Mouse (Mus musculus): Measurements from ENCODE around the gene Nhsl2. TPM values are rescaled to one million over a fixed set of nuclear protein-coding genes. Genes with fewer than 3 reads are reported as not detected.
"Not testable (repeated sequence)": the region's sequence is repeated elsewhere in the genome, so short reads cannot be mapped to it uniquely, and the experiment has no call there.

Nhsl2 gene
- polyA plus RNA-seq, 1 experiment from 2014 or later = 17.2 TPM

DNA sequence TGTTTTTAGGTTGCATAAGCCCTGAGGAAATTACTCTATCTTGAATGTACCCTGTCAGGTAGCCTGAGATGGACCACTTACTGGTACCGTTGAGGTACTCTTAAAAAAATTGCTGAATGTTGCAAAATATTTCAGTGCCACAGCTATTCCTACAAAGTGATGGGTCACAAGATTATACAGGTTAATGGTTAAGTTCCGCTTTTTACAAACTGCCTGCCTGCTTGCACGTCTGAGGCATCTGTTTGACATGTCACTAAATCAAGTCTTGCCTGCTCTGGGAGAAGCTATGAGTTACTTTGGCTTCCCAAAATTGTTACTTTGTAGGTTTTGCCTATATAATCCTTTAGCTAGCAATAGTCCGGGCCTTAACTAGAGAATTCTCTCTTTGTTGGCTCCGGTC lies 260.2 kb downstream of the Nhsl2 start:
- H3K9me3 ChIP-seq (replicated peaks; ENCODE audit: control insufficient read depth, low read length); H3K27ac ChIP-seq (ENCODE audit: low read depth, low read length); H3K4me2 ChIP-seq; H3K36me3 ChIP-seq (ENCODE audit: control insufficient read depth, insufficient read depth, low read length); ATAC-seq (replicated peaks; ENCODE audit: insufficient number of reproducible peaks, low FRiP score, low TSS enrichment); H3K9ac ChIP-seq (ENCODE audit: low read depth, low read length); H3K27me3 ChIP-seq (ENCODE audit: control insufficient read depth, insufficient read depth, low read length); H3K4me3 ChIP-seq (ENCODE audit: low read depth, low read length); H3K4me1 ChIP-seq (ENCODE audit: control insufficient read depth, insufficient read depth, low read length): not testable (repeated sequence)
- 66% methylated on average over 5 of the region's 5 CpGs for WGBS (ENCODE audit: insufficient replicate concordance)

DNA sequence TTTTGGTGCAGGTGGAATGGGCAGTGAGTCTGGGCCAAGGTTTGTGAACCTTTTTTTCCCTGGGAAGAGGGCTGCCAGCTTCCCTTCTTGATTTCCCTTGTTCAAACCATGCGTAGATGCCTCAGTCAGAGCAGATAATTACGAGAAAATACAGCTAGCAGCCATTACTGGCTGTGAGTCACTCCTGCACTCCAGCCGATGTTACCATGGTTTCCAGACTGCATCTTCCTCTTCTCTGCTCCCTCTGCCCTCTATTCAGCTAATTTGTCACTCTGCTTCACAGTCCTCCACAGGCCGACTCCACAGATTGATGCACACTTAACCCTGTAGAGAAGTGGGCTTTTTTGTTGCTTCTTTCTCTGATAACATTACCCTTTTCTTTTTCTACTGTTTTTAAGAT lies 266.5 kb downstream of the Nhsl2 start:
- 57% methylated on average over 4 of the region's 4 CpGs for WGBS (ENCODE audit: insufficient replicate concordance)
- Histone ChIP-seq H3K27ac (ENCODE audit: low read depth, low read length) (no peak overlapping the region), H3K27me3 (ENCODE audit: control insufficient read depth, insufficient read depth, low read length) (no peaks in the 10 kb centered on the region; the same call in 1 of the 2 replicates), H3K36me3 (ENCODE audit: control insufficient read depth, insufficient read depth, low read length) (no peaks in the 10 kb centered on the region), H3K4me2 (no peak overlapping the region), H3K4me1 (ENCODE audit: control insufficient read depth, insufficient read depth, low read length) (no peaks in the 10 kb centered on the region), H3K4me3 (ENCODE audit: low read depth, low read length) (no peak overlapping the region), H3K9me3 (replicated peaks; ENCODE audit: control insufficient read depth, low read length) (no peaks in the 10 kb centered on the region), H3K9ac (ENCODE audit: low read depth, low read length) (no peak overlapping the region)
- ATAC-seq (replicated peaks; ENCODE audit: insufficient number of reproducible peaks, low FRiP score, low TSS enrichment) = no peak

DNA sequence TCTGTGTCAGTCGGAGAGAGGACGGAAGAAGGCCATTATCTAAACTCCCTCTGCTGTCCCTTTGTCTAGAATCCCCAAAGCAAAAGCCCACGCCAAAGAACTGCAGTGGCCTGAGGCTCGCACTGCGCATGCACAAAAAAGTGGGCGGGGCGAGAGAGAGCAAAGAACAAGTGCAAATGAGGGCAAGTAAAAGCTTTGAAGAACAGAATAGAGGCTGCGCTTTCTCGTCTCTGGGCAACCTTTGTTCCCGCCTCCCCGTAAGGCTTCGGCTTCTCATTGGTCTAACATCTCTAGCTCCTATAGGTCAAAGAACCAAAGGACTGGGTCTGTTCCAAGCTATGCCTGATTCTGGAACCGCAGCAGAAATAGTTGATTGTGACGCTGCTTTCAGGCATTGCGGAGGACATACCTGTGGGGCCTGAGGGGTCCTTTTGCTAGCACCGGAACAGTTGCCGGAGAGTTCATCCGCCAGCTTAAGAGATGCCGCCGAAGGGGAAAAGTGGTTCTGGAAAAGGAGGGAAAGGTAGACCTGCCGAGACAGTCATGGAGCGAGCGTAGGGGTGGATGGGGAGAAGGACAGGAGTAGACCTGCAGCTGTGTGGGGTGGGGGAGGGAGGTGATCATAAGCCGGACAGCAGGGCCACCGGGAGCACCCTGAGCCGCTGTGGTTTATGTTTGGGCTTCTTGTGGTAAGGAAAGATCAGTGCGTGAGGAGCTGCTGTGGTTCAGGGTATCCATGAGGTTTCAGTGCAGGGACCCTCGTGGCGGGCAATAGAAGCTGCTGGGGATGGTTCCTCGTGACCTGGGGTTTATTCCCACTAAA lies 270.1 kb downstream of the Nhsl2 start, which contains the start of gene Pin4:
Gene Pin4, plus strand, starts transcription at position 406 of the 823 bp plus-strand sequence.
- H3K9me3 ChIP-seq (replicated peaks; ENCODE audit: control insufficient read depth, low read length) = no peaks in the 10 kb centered on the region
- H3K4me2 ChIP-seq = peak within 1 kb of the TSS; percentile 69
- peak within 1 kb of the TSS; percentile 69 for H3K4me3 ChIP-seq (ENCODE audit: low read depth, low read length)
- ATAC-seq (replicated peaks; ENCODE audit: insufficient number of reproducible peaks, low FRiP score, low TSS enrichment) = peak; percentile 93
- H3K27ac ChIP-seq (ENCODE audit: low read depth, low read length) = 0 out of 2 replicates have a peak within 1 kb of the TSS, but pooled peaks have one; percentile 2
- peak within 1 kb of the TSS; percentile 79 for H3K9ac ChIP-seq (ENCODE audit: low read depth, low read length)
- no peaks in the 10 kb centered on the region; the same call in 1 of the 2 replicates for H3K36me3 ChIP-seq (ENCODE audit: control insufficient read depth, insufficient read depth, low read length)
- 13% methylated on average over 30 of the region's 30 CpGs for WGBS (ENCODE audit: insufficient replicate concordance)
- no peaks in the 10 kb centered on the region; the same call in 1 of the 2 replicates for H3K27me3 ChIP-seq (ENCODE audit: control insufficient read depth, insufficient read depth, low read length)
- no peaks in the 10 kb centered on the region for H3K4me1 ChIP-seq (ENCODE audit: control insufficient read depth, insufficient read depth, low read length)

DNA sequence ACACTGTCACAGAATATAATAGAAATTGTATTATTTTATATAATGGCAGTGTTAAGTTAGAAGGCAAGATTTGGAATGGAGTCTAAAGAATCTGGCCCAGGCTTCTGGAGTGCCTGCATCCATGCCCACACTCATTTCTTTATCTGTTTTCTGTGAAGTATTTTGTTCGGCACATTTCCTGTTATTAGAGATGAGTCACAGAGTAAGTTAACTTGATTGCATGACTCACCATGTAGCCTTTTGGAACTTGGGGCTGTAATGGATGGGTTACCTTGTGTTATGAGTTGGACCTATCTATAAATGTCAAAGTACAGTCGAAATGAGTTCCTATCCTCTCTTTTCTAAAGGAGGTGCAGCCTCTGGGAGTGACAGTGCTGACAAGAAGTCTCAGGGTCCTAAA lies 272.1 kb downstream of the Nhsl2 start:
- H3K27me3 ChIP-seq (ENCODE audit: control insufficient read depth, insufficient read depth, low read length) = no peaks in the 10 kb centered on the region; the same call in 1 of the 2 replicates
- H3K4me3 ChIP-seq (ENCODE audit: low read depth, low read length) = no peak overlapping the region
- no peak overlapping the region for H3K4me2 ChIP-seq
- H3K9me3 ChIP-seq (replicated peaks; ENCODE audit: control insufficient read depth, low read length) = no peaks in the 10 kb centered on the region
- WGBS (ENCODE audit: insufficient replicate concordance) = 74% methylated on average over 2 of the region's 2 CpGs
- ATAC-seq (replicated peaks; ENCODE audit: insufficient number of reproducible peaks, low FRiP score, low TSS enrichment) = no peak
- H3K27ac ChIP-seq (ENCODE audit: low read depth, low read length) = no peak overlapping the region
- no peaks in the 10 kb centered on the region for H3K4me1 ChIP-seq (ENCODE audit: control insufficient read depth, insufficient read depth, low read length)
- no peak overlapping the region for H3K9ac ChIP-seq (ENCODE audit: low read depth, low read length)
- no peaks in the 10 kb centered on the region; the same call in 1 of the 2 replicates for H3K36me3 ChIP-seq (ENCODE audit: control insufficient read depth, insufficient read depth, low read length)

DNA sequence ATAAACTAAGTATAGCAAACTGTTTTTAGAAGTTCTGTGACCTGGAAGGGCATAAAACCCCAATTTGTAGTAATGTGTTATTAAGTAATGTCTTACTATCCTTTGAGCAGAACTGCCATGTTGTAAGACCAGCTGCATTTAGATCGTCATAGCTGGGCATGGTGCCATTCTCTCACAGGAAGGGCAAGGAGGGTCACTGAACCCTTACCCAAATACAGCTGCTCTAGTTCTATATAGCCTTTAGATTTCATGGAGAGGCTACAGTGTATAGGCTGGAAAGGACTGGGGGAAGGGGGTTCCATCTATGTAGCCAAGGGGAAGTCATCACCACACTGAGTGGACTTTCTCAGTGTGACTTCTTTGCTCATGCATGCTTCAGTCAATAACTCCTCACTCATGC lies 292.0 kb downstream of the Nhsl2 start:
- WGBS (ENCODE audit: insufficient replicate concordance) = 89% methylated on average over 1 of the region's 1 CpGs
- ATAC-seq (replicated peaks; ENCODE audit: insufficient number of reproducible peaks, low FRiP score, low TSS enrichment) = no peak

More for the DNA sequence above, 292.0 kb downstream of the Nhsl2 start:
- no peak overlapping the region for H3K4me2 ChIP-seq
- H3K27ac ChIP-seq (ENCODE audit: low read depth, low read length) = no peak overlapping the region
- no peak overlapping the region for H3K4me3 ChIP-seq (ENCODE audit: low read depth, low read length)
- no peaks in the 10 kb centered on the region for H3K4me1 ChIP-seq (ENCODE audit: control insufficient read depth, insufficient read depth, low read length)
- no peaks in the 10 kb centered on the region for H3K27me3 ChIP-seq (ENCODE audit: control insufficient read depth, insufficient read depth, low read length)
- H3K9me3 ChIP-seq (replicated peaks; ENCODE audit: control insufficient read depth, low read length) = no peaks in the 10 kb centered on the region
- peaks cover 3% of the 10 kb centered on the region; the same call in 1 of the 2 replicates for H3K36me3 ChIP-seq (ENCODE audit: control insufficient read depth, insufficient read depth, low read length)
- H3K9ac ChIP-seq (ENCODE audit: low read depth, low read length) = no peak overlapping the region

Small RNA genes lying within 50 kb of the gene (microRNA-seq; reads per million reads assigned to microRNA genes)
- not detected for gene Gm27843 (ENCODE audit: borderline number of aligned reads)

Other genes starting within 250 kb of the Nhsl2 start
- gene Ogt, start 209.3 kb upstream of the Nhsl2 start, polyA plus RNA-seq (2014; fragmentation: Nextera tagmentation; extraction: Ambion mirVana) = 129 and 145 TPM in 2 replicates
- gene Cxcr3, start 115.1 kb upstream of the Nhsl2 start, polyA plus RNA-seq (2014; fragmentation: Nextera tagmentation; extraction: Ambion mirVana) = not detected in 2 replicates
- 0.19 and 0.20 TPM in 2 replicates for gene Gm4779, start 55.0 kb upstream of the Nhsl2 start, polyA plus RNA-seq (2014; fragmentation: Nextera tagmentation; extraction: Ambion mirVana)
- gene 8030474K03Rik, start 54.7 kb upstream of the Nhsl2 start, polyA plus RNA-seq (2014; fragmentation: Nextera tagmentation; extraction: Ambion mirVana) = 0.20 TPM in 1 of 2 replicates, not detected in the other
- 0.52 and 0.92 TPM in 2 replicates for gene Rtl5, start 221.9 kb downstream of the Nhsl2 start, polyA plus RNA-seq (2014; fragmentation: Nextera tagmentation; extraction: Ambion mirVana)

Data from heart, embryonic 11.5 days (tissue).